In the genomic region with DNA sequence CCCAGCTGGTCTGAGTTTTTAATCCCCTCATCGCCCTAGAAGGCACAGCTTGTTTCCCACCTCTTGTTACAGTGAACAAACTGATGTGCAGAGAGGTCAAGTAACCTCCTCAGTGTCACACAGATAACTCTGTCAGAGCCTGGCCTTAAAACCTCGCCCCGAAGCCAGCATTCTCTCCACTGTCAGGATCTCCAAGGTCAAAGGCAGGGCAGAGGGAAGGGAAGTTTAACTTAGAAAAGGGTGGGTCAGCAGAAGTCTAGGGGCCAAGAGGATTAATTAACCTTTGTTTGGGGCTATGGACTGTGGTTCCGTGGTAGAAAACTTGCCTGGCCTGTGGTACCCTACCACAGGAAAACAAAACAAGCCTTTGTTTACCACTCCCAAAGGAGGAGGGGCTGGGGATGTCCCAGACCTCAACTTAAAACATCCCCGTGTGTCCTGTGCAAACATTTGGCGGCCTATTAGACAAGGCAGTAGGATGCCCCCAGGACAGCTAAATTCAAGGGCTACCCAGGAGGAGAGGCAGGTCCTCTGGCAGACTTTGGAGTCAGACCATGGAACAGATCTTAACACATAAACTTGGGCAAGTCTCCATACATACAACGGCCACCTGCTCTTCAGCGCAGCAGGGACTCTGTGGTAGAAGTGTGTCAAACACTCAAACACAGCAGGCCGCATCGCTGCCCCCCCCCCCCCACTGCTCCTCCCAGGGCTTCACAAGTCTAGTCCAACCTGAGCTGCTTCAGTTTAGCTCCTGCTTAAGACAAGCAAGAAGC, we compare ENCODE assay signal across 12 mouse cellular contexts. TPM values are rescaled to one million over a fixed set of nuclear protein-coding genes. Genes with fewer than 3 reads are reported as not detected.
DNase-seq lines count a peak whose midpoint lies in the region; ATAC-seq and TF ChIP-seq lines count a peak whose summit lies in the region.
"Had no signal": no experiment of that assay in that cellular context is flagged by ENCODE, and none has a peak within 500 bp of the region (broad histone marks: within the 10 kb centered on the region; RNA-seq: fewer than 3 reads in every experiment).

No protein-coding gene starts in this region.

- DNase-seq in adrenal gland, adult (ENCODE audit: inconsistent age in 2 of 2, low spot score in 1 of 2), result peak; percentile 60 to 80
- DNase-seq in adrenal gland, postnatal 4 days (ENCODE audit: low spot score in 2 of 2), result no peak
- DNase-seq in liver, adult 2 months (ENCODE audit: extremely low read depth, low read depth, low spot score), result peak; percentile 17
- DNase-seq in liver, result no peak
- DNase-seq in heart, postnatal 10 days, result peak; percentile 35 to 37
- no peak for DNase-seq in liver, postnatal 0 days
- no peak for DNase-seq in left cerebral cortex, postnatal 36 days (ENCODE audit: low spot score in 2 of 2)
- DNase-seq: cerebellum, postnatal 25 days; right cerebral cortex, postnatal 4 days had no signal

- H3K4me3 ChIP-seq in liver, adult 2 months (ENCODE audit: insufficient read depth, low read depth, low read length), result no peak overlapping the region
- H3K4me3 ChIP-seq in liver, postnatal 0 days (ENCODE audit: low read depth, low read length), result no peak overlapping the region

- H3K79me2 ChIP-seq in liver, adult 2 months (ENCODE audit: control insufficient read depth, insufficient read depth, low read length), result no peaks in the 10 kb centered on the region

- TF ChIP-seq CTCF in liver, adult 2 months (IDR thresholded peaks at IDR 0.05; ENCODE audit: low read depth, low read length), result no peak
- no peak for TF ChIP-seq CTCF in liver, postnatal 0 days (IDR thresholded peaks at IDR 0.05; ENCODE audit: low read depth)

- no peaks in the 10 kb centered on the region for H3K36me3 ChIP-seq in liver, adult 2 months (ENCODE audit: control insufficient read depth, insufficient read depth, low read length)
- H3K36me3 ChIP-seq in liver, postnatal 0 days (replicated peaks; ENCODE audit: insufficient read depth, low read length), result peaks cover 11% of the 10 kb centered on the region

- TF ChIP-seq EP300 in liver, postnatal 0 days (IDR thresholded peaks at IDR 0.05; ENCODE audit: low read depth), result no peak

- no peak for ATAC-seq in liver, postnatal 0 days
- no peak for ATAC-seq in erythroblast, adult 5-6 weeks (replicated peaks; ENCODE audit: low FRiP score, poor library complexity, severe bottlenecking)
- ATAC-seq: hindbrain, postnatal 0 days had no signal

- H3K4me2 ChIP-seq in liver, postnatal 0 days (ENCODE audit: low read depth, low read length), result peak overlapping the region; percentile 77; the same call in 1 of the 2 replicates

- no peaks in the 10 kb centered on the region for H3K4me1 ChIP-seq in liver, adult 2 months (ENCODE audit: control insufficient read depth, insufficient read depth, low read length)
- peaks cover 48% of the 10 kb centered on the region for H3K4me1 ChIP-seq in liver, postnatal 0 days (ENCODE audit: insufficient read depth)

- H3K9ac ChIP-seq in liver, adult 2 months (ENCODE audit: low read depth, low read length), result no peak overlapping the region
- H3K9ac ChIP-seq in liver, postnatal 0 days (replicated peaks), result no peak overlapping the region

- no peak for TF ChIP-seq POLR2A in liver, adult 2 months (IDR thresholded peaks at IDR 0.05; ENCODE audit: extremely low read depth, insufficient read depth, low read length)

- no peaks in the 10 kb centered on the region for H3K27me3 ChIP-seq in liver, adult 2 months (ENCODE audit: control insufficient read depth, insufficient read depth, low read length)
- H3K27me3 ChIP-seq in liver, postnatal 0 days (ENCODE audit: insufficient read depth, low read length), result no peaks in the 10 kb centered on the region

- H3K27ac ChIP-seq in liver, adult 2 months (replicated peaks; ENCODE audit: insufficient read depth, low read depth, low read length), result peak overlapping the region; percentile 37
- no peak overlapping the region for H3K27ac ChIP-seq in liver, postnatal 0 days (ENCODE audit: low read depth)
- H3K27ac ChIP-seq: hindbrain, postnatal 0 days had no signal

- intact Hi-C loops in heart, postnatal 10 days (cut with DNase I), result no loop called here
- intact Hi-C loops in left cerebral cortex, postnatal 36 days (cut with DNase I), result no loop called here

- H3K9me3 ChIP-seq in liver, postnatal 0 days (ENCODE audit: low read length), result no peaks in the 10 kb centered on the region
- H3K9me3 ChIP-seq: forebrain, embryonic 10.5 days had no signal

- WGBS in liver, adult 2 months, result 60% methylated on average over 10 of the region's 10 CpGs
- 54% methylated on average over 10 of the region's 10 CpGs for WGBS in liver, postnatal 0 days (ENCODE audit: insufficient replicate concordance)

RNA-seq across cellular contexts. Expression of a gene that starts 2.5 kb away (rescaled TPM):
- 10 to 100 TPM; 77.6 to 83.7 TPM for total RNA-seq in adrenal gland, postnatal 4 days (2021)
- total RNA-seq in liver, adult 2 months (2014; rRNA removed), result 2.1 and 2.4 TPM in 2 replicates
- polyA plus RNA-seq in liver, adult 2 months (2012; rRNA removed), result 3.7 TPM in 2 replicates
- 10 to 100 TPM; 33.6 to 37.0 TPM for total RNA-seq in heart, postnatal 10 days (2021)
- 10.4 and 10.8 TPM in 2 replicates for polyA plus RNA-seq in liver, postnatal 0 days (2015; fragmentation: Nextera tagmentation; extraction: Ambion mirVana)
- total RNA-seq in erythroblast, adult 5-6 weeks (2015; ENCODE audit: low replicate concordance), result 4.6 and 7.3 TPM in 2 replicates
- total RNA-seq in erythroblast, adult 5-6 weeks (2017; ENCODE audit: low replicate concordance), result 7.4 and 9.2 TPM in 2 replicates
- 1 to 10 TPM; 5.9 to 7.7 TPM for total RNA-seq in left cerebral cortex, postnatal 36 days (2021)

RNA-seq across cellular contexts. Expression of a gene that starts 44.9 kb away (rescaled TPM):
- 10 to 100 TPM; 24.0 to 24.6 TPM for total RNA-seq in adrenal gland, postnatal 4 days (2021)
- 8.1 and 8.9 TPM in 2 replicates for total RNA-seq in liver, adult 2 months (2014; rRNA removed)
- 49.6 and 58.5 TPM in 2 replicates for polyA plus RNA-seq in liver, adult 2 months (2012; rRNA removed)
- total RNA-seq in heart, postnatal 10 days (2021), result 10 to 100 TPM; 12.5 to 15.1 TPM
- polyA plus RNA-seq in liver, postnatal 0 days (2015; fragmentation: Nextera tagmentation; extraction: Ambion mirVana), result 16.9 and 18.8 TPM in 2 replicates
- total RNA-seq in erythroblast, adult 5-6 weeks (2015; ENCODE audit: low replicate concordance), result 7.3 and 8.6 TPM in 2 replicates
- 3.4 and 7.1 TPM in 2 replicates for total RNA-seq in erythroblast, adult 5-6 weeks (2017; ENCODE audit: low replicate concordance)
- 10 to 100 TPM; 14.7 to 15.2 TPM for total RNA-seq in left cerebral cortex, postnatal 36 days (2021)

RNA-seq across cellular contexts. Expression of a gene that starts 45.2 kb away (rescaled TPM):
- total RNA-seq in adrenal gland, postnatal 4 days (2021), result 1 to 10 TPM in 1 of 2 experiments, under 1 TPM in 1; 0.42 to 1.0 TPM
- not detected in 2 replicates for total RNA-seq in liver, adult 2 months (2014; rRNA removed)
- polyA plus RNA-seq in liver, adult 2 months (2012; rRNA removed), result not detected in 2 replicates
- total RNA-seq in heart, postnatal 10 days (2021), result not detected
- polyA plus RNA-seq in liver, postnatal 0 days (2015; fragmentation: Nextera tagmentation; extraction: Ambion mirVana), result 0.04 and 0.05 TPM in 2 replicates
- total RNA-seq in erythroblast, adult 5-6 weeks (2015; ENCODE audit: low replicate concordance), result 0.42 TPM in 1 of 2 replicates, not detected in the other
- 0.84 TPM in 1 of 2 replicates, not detected in the other for total RNA-seq in erythroblast, adult 5-6 weeks (2017; ENCODE audit: low replicate concordance)
- total RNA-seq in left cerebral cortex, postnatal 36 days (2021), result under 1 TPM; 0.43 to 0.47 TPM

RNA-seq across cellular contexts. Expression of a gene that starts 46.4 kb away (rescaled TPM):
- 10 to 100 TPM; 47.0 to 56.6 TPM for total RNA-seq in adrenal gland, postnatal 4 days (2021)
- total RNA-seq in liver, adult 2 months (2014; rRNA removed), result 4.1 and 6.2 TPM in 2 replicates
- polyA plus RNA-seq in liver, adult 2 months (2012; rRNA removed), result 11.8 and 12.9 TPM in 2 replicates
- 10 to 100 TPM; 15.2 to 16.5 TPM for total RNA-seq in heart, postnatal 10 days (2021)
- 3.7 and 4.5 TPM in 2 replicates for polyA plus RNA-seq in liver, postnatal 0 days (2015; fragmentation: Nextera tagmentation; extraction: Ambion mirVana)
- 1.0 and 5.4 TPM in 2 replicates for total RNA-seq in erythroblast, adult 5-6 weeks (2015; ENCODE audit: low replicate concordance)
- total RNA-seq in erythroblast, adult 5-6 weeks (2017; ENCODE audit: low replicate concordance), result 4.9 and 7.7 TPM in 2 replicates
- total RNA-seq in left cerebral cortex, postnatal 36 days (2021), result 10 to 100 TPM; 26.6 to 38.0 TPM

RNA-seq across cellular contexts. Expression of a gene that starts 46.7 kb away (rescaled TPM):
- total RNA-seq in adrenal gland, postnatal 4 days (2021), result 10 to 100 TPM; 21.0 to 23.6 TPM
- total RNA-seq in liver, adult 2 months (2014; rRNA removed), result 1.8 and 2.8 TPM in 2 replicates
- polyA plus RNA-seq in liver, adult 2 months (2012; rRNA removed), result 2.0 and 5.3 TPM in 2 replicates
- total RNA-seq in heart, postnatal 10 days (2021), result 10 to 100 TPM; 11.0 to 14.6 TPM
- 0.52 and 0.79 TPM in 2 replicates for polyA plus RNA-seq in liver, postnatal 0 days (2015; fragmentation: Nextera tagmentation; extraction: Ambion mirVana)
- 0.63 and 2.1 TPM in 2 replicates for total RNA-seq in erythroblast, adult 5-6 weeks (2015; ENCODE audit: low replicate concordance)
- 2.0 and 3.1 TPM in 2 replicates for total RNA-seq in erythroblast, adult 5-6 weeks (2017; ENCODE audit: low replicate concordance)
- total RNA-seq in left cerebral cortex, postnatal 36 days (2021), result 10 to 100 TPM; 77.1 to 79.7 TPM

Comparison
In these comparisons a context has a peak if more than half of its experiments do, and no peak if none do; other contexts are left out.
1. DNase-seq: peak in adrenal gland, adult (2 of 2), liver, adult 2 months (single experiment) and heart, postnatal 10 days (2 of 2); none in adrenal gland, postnatal 4 days (0 of 2), liver (single experiment), liver, postnatal 0 days (single experiment) and left cerebral cortex, postnatal 36 days (0 of 2).